Mouse (Mus musculus) lung, postnatal 0 days (tissue): ENCODE measurements at regions not wholly inside any gene's neighbourhood (a gene's known extent, or its start where the extent isn't known, plus 50 kb on each side); places are given as distances from the start of the nearest gene placed in this dataset.

Experiments used
- ATAC-seq: fragments of 200-750 bp; cut with Nextera tagmentation; 2 replicates; pipeline ENCODE4 v1.8.0; 2017; ENCODE audit warnings: moderate library complexity
- DNase-seq: peaks from one replicate; pipeline ENCODE4 v3.0.0-alpha.2; 2016; ENCODE audit warnings: low spot score
- H3K27ac ChIP-seq: fragments of 300-500 bp; sonication (generic); 2 replicates; pipeline ENCODE4 v1.5.1; 2014; ENCODE audit warnings: antibody characterized with exemption, mild to moderate bottlenecking, low read length, mixed read lengths
- H3K27me3 ChIP-seq: fragments of 300-500 bp; sonication (generic); replicated peaks from 2 replicates; pipeline ENCODE4 v1.6.1; 2014; ENCODE audit warnings: low read length, mixed read lengths; ENCODE audit not compliant: insufficient read depth
- H3K36me3 ChIP-seq: fragments of 300-500 bp; sonication (generic); 2 replicates; pipeline ENCODE4 v1.6.1; 2014; ENCODE audit warnings: low read length, mixed read lengths; ENCODE audit not compliant: insufficient read depth
- H3K4me1 ChIP-seq: fragments of 300-500 bp; sonication (generic); 2 replicates; pipeline ENCODE4 v1.6.1; 2014; ENCODE audit warnings: antibody characterized with exemption, low read depth, low read length, mixed read lengths; ENCODE audit not compliant: insufficient read depth
- H3K4me2 ChIP-seq: fragments of 300-500 bp; sonication (generic); replicated peaks from 2 replicates; pipeline ENCODE4 v1.6.1; 2014; ENCODE audit warnings: low read depth, mild to moderate bottlenecking, low read length, moderate library complexity, mixed read lengths
- H3K4me3 ChIP-seq: fragments of 300-500 bp; sonication (generic); 2 replicates; pipeline ENCODE4 v1.5.1; 2014; ENCODE audit warnings: low read depth, low read length
- H3K9ac ChIP-seq: fragments of 300-500 bp; sonication (generic); replicated peaks from 2 replicates; pipeline ENCODE4 v1.6.1; 2014; ENCODE audit warnings: low read depth, mild to moderate bottlenecking
- H3K9me3 ChIP-seq: fragments of 300-500 bp; sonication (generic); 2 replicates; pipeline ENCODE4 v1.6.1; 2016; ENCODE audit warnings: low read length, mixed read lengths
- CTCF ChIP-seq: IDR thresholded peaks from 2 replicates; pipeline ENCODE4 v1.5.1; 2016; ENCODE audit warnings: antibody characterized with exemption, mild to moderate bottlenecking
- EP300 ChIP-seq: IDR thresholded peaks from 2 replicates; pipeline ENCODE4 v1.6.1; 2016; ENCODE audit warnings: antibody characterized with exemption, mild to moderate bottlenecking, control low read depth
- WGBS: fragments of 180-500 bp; shearing (Covaris S2); extraction: QIAGEN DNeasy Blood & Tissue Kit; methylation state at CpG from one replicate; pipeline ENCODE4 v1.1.7; 2014; 5-methylcytosine and 5-hydroxymethylcytosine counted together

GRCm38 (mm10) chr16:90621761-90622411 is 105.3 kb downstream of the Mis18a start:
- TF ChIP-seq CTCF (no peak), EP300 (no peak)
- ATAC-seq (no peak), DNase-seq (peak; percentile 30)
- Histone ChIP-seq H3K27ac (0 out of 2 replicates have a peak overlapping the region, but pooled peaks have one; percentile 87), H3K4me3 (no peak overlapping the region), H3K4me1 (peaks cover 26% of the 10 kb centered on the region), H3K36me3 (no peaks in the 10 kb centered on the region), H3K4me2 (no peak overlapping the region), H3K9me3 (no peaks in the 10 kb centered on the region), H3K9ac (no peak overlapping the region), H3K27me3 (no peaks in the 10 kb centered on the region)
- WGBS: 54% methylated on average over 13 of the region's 13 CpGs

DNA sequence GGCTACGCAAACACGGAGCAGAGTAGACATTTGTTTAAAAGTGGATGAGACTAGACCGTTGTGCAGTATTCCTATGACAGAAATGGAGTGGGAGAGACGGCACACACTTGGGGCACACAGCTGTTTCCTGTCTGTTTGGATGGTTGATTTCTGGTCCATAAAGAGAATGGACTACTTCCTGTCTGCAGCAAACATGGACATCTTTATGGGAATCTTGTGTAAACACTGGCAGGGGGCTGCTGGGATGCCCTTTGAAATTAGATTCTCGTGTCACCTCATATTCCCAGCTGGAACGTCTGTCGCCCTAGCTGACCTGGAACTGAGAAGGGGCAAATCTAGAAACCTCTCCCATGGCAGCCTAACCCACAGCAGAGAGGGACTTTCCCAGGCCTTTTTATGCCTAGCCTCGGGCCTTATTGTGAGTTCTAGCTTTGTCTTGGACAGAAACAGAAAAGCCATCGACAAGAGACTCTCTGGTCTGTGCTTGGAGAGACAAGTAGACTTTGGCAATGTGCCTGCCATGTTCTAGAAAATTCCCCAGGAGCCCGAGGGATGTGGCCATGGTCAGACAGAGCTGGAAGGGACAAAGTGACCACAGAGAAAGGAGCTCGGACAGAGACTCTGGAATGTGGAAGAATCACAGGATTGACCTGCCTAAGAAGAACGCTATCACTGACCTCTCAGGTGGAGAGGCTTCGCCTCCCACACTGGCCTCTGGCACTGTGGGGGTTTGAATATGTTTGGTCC is 107.5 kb downstream of the Mis18a start:
- WGBS: 36% methylated on average over 13 of the region's 13 CpGs
- no peak for TF ChIP-seq CTCF
- peak; percentile 89 for TF ChIP-seq EP300
- H3K27me3 ChIP-seq: no peaks in the 10 kb centered on the region
- peak; percentile 89 for DNase-seq
- peak; percentile 71 for ATAC-seq
- no peaks in the 10 kb centered on the region for H3K36me3 ChIP-seq
- H3K9me3 ChIP-seq: no peaks in the 10 kb centered on the region
- H3K9ac ChIP-seq: no peak overlapping the region
- H3K4me2 ChIP-seq: no peak overlapping the region
- H3K27ac ChIP-seq: peak overlapping the region; percentile 72
- H3K4me3 ChIP-seq: no peak overlapping the region
- peaks cover 15% of the 10 kb centered on the region; the same call in 1 of the 2 replicates for H3K4me1 ChIP-seq

GRCm38 (mm10) chr16:90615791-90616190 is 111.4 kb downstream of the Mis18a start:
- H3K27me3 ChIP-seq: no peaks in the 10 kb centered on the region
- H3K9ac ChIP-seq: no peak overlapping the region
- no peak overlapping the region for H3K4me2 ChIP-seq
- DNase-seq (no peak), ATAC-seq (no peak)
- 69% methylated on average over 10 of the region's 10 CpGs for WGBS
- H3K9me3 ChIP-seq: no peaks in the 10 kb centered on the region
- TF ChIP-seq CTCF: no peak
- TF ChIP-seq EP300: no peak
- no peak overlapping the region for H3K4me3 ChIP-seq
- no peaks in the 10 kb centered on the region for H3K36me3 ChIP-seq
- H3K4me1 ChIP-seq: peaks cover 6% of the 10 kb centered on the region; the same call in 1 of the 2 replicates
- no peak overlapping the region for H3K27ac ChIP-seq

- TF ChIP-seq CTCF (no peak), EP300 (no peak)
- Histone ChIP-seq H3K4me1 (no peaks in the 10 kb centered on the region), H3K4me2 (no peak overlapping the region), H3K9ac (no peak overlapping the region), H3K4me3 (no peak overlapping the region), H3K27ac (no peak overlapping the region), H3K36me3 (no peaks in the 10 kb centered on the region), H3K9me3 (no peaks in the 10 kb centered on the region), H3K27me3 (no peaks in the 10 kb centered on the region)
- no peak for ATAC-seq
- DNase-seq: no peak
- 83% methylated on average over 1 of the region's 1 CpGs for WGBS
These were observed 113.1 kb downstream of the Mis18a start for GRCm38 (mm10) chr16:90614137-90614536.

DNA sequence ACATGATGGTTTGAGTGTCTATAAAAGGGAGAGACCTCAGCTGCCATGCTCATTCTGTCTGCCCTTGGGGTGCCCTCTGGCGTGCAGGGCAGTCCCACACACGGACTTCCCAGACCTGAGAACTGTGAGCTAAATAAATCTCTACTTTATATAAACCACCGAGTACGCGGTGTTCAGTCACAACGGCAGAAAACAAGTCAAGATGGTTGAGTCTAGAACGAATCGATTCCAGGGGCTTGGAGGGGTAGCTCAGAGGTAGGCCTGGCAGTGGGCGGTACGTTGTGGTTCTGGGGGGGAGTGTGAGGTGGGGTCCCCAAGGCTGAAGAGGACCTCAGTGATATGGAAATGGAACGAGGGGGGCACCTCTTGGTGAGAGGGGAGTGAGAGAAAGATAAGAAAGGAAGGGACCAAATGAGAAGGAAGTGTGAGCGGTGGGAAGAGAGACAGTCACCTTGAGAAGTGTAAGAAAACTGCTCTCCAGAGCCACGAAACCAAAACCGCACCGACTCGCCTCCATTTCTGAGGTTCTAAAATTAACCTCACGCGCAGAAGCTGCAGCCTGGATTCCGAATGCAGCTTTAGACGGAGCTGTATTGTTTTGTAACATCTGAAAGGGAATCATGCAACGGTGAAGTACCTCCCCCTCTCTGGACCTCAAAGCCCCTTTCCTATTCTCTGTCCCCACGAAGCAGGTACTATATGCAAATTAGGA is 117.0 kb downstream of the Mis18a start:
- DNase-seq (no peak), ATAC-seq (no peak)
- no peak for TF ChIP-seq EP300
- no peak for TF ChIP-seq CTCF
- Histone ChIP-seq H3K27me3 (no peaks in the 10 kb centered on the region), H3K4me3 (no peak overlapping the region), H3K4me2 (no peak overlapping the region), H3K36me3 (no peaks in the 10 kb centered on the region), H3K9me3 (no peaks in the 10 kb centered on the region), H3K4me1 (no peaks in the 10 kb centered on the region), H3K27ac (no peak overlapping the region), H3K9ac (no peak overlapping the region)
- WGBS: 80% methylated on average over 22 of the region's 22 CpGs

GRCm38 (mm10) chr16:90599329-90599870 is 127.8 kb downstream of the Mis18a start:
- no peak overlapping the region for H3K9ac ChIP-seq
- no peaks in the 10 kb centered on the region for H3K9me3 ChIP-seq
- no peaks in the 10 kb centered on the region for H3K36me3 ChIP-seq
- 52% methylated on average over 7 of the region's 7 CpGs for WGBS
- no peaks in the 10 kb centered on the region for H3K27me3 ChIP-seq
- H3K4me3 ChIP-seq: no peak overlapping the region
- DNase-seq: no peak
- H3K4me1 ChIP-seq: no peaks in the 10 kb centered on the region
- no peak for ATAC-seq
- H3K27ac ChIP-seq: no peak overlapping the region
- H3K4me2 ChIP-seq: no peak overlapping the region
- TF ChIP-seq CTCF (no peak), EP300 (no peak)
